In genomic region chr10:79936284-79936910, GRCm38 (mm10) we compare ENCODE assay signal across 8 mouse cellular contexts. TPM values are rescaled to one million over a fixed set of nuclear protein-coding genes. Genes with fewer than 3 reads are reported as not detected.
A peak's percentile ranks its signal among the peaks of the same experiment; 100 is the strongest.
DNase-seq lines count a peak whose midpoint lies in the region; ATAC-seq and TF ChIP-seq lines count a peak whose summit lies in the region.

No protein-coding gene starts in this region.

- H3K4me2 ChIP-seq in intestine, postnatal 0 days (replicated peaks; ENCODE audit: low read depth): peak overlapping the region; percentile 55
- H3K4me2 ChIP-seq in liver, embryonic 14.5 days (ENCODE audit: low read depth): no peak overlapping the region

- peak; percentile 25 for ATAC-seq in intestine, postnatal 0 days
- ATAC-seq in liver, embryonic 14.5 days (ENCODE audit: insufficient read depth): no peak

- no peak for DNase-seq in heart, embryonic 10.5 days (ENCODE audit: low spot score)
- DNase-seq in heart, adult 9 months (ENCODE audit: low spot score in 2 of 2): no peak
- peak; percentile 70 for DNase-seq in adipocyte (ENCODE audit: low spot score)
- DNase-seq in liver, embryonic 14.5 days (ENCODE audit: low read depth in 3 of 3, low spot score in 3 of 3): no peak
- no peak for DNase-seq in spleen, adult 12 weeks (ENCODE audit: low spot score)
- DNase-seq in midbrain, embryonic 10.5 days (ENCODE audit: low spot score): no peak
- no peak for DNase-seq in gastrocnemius, postnatal 14 days

- no peak for TF ChIP-seq CTCF in intestine, postnatal 0 days (IDR thresholded peaks at IDR 0.05; ENCODE audit: low read depth)
- no peak for TF ChIP-seq CTCF in liver, embryonic 14.5 days (IDR thresholded peaks at IDR 0.05; ENCODE audit: low read depth)

- TF ChIP-seq EP300 in liver, embryonic 14.5 days (IDR thresholded peaks at IDR 0.05; ENCODE audit: low read depth): no peak

- H3K27ac ChIP-seq in heart, embryonic 10.5 days: peak overlapping the region; percentile 37; the same call in 1 of the 2 replicates
- H3K27ac ChIP-seq in intestine, postnatal 0 days (ENCODE audit: low read depth, low read length): peak overlapping the region; percentile 89
- H3K27ac ChIP-seq in liver, embryonic 14.5 days: peak overlapping the region; percentile 25
- no peak overlapping the region for H3K27ac ChIP-seq in midbrain, embryonic 10.5 days (replicated peaks)

- no peaks in the 10 kb centered on the region for H3K9me3 ChIP-seq in heart, embryonic 10.5 days
- H3K9me3 ChIP-seq in intestine, postnatal 0 days (ENCODE audit: control insufficient read depth): no peaks in the 10 kb centered on the region
- no peaks in the 10 kb centered on the region for H3K9me3 ChIP-seq in liver, embryonic 14.5 days (ENCODE audit: control insufficient read depth, low read length)
- H3K9me3 ChIP-seq in midbrain, embryonic 10.5 days (replicated peaks): no peaks in the 10 kb centered on the region

- H3K9ac ChIP-seq in intestine, postnatal 0 days (ENCODE audit: low read depth, low read length): no peak overlapping the region
- no peak overlapping the region for H3K9ac ChIP-seq in liver, embryonic 14.5 days (replicated peaks)

- intact Hi-C loops in gastrocnemius, postnatal 14 days (cut with DNase I; ENCODE audit: low total_unique reads): no loop called here

- H3K4me1 ChIP-seq in heart, embryonic 10.5 days: peaks cover 98% of the 10 kb centered on the region
- H3K4me1 ChIP-seq in intestine, postnatal 0 days (replicated peaks; ENCODE audit: control insufficient read depth, insufficient read depth, low read length): peaks cover 26% of the 10 kb centered on the region
- peaks cover 0 to 11% of the 10 kb centered on the region in 2 experiments; a peak in 3 of 4 replicates for H3K4me1 ChIP-seq in liver, embryonic 14.5 days (replicated peaks; ENCODE audit: control insufficient read depth in 2 of 2, insufficient read depth in 2 of 2, low read length in 1 of 2)
- peaks cover 69% of the 10 kb centered on the region for H3K4me1 ChIP-seq in midbrain, embryonic 10.5 days

- H3K4me3 ChIP-seq in heart, embryonic 10.5 days: no peak overlapping the region
- H3K4me3 ChIP-seq in intestine, postnatal 0 days (ENCODE audit: low read depth, low read length): no peak overlapping the region
- no peak overlapping the region for H3K4me3 ChIP-seq in liver, embryonic 14.5 days (ENCODE audit: insufficient read depth in 1 of 2, low read depth in 2 of 2, low read length in 2 of 2)
- no peak overlapping the region for H3K4me3 ChIP-seq in midbrain, embryonic 10.5 days

- no peaks in the 10 kb centered on the region for H3K27me3 ChIP-seq in heart, embryonic 10.5 days (ENCODE audit: insufficient read depth, poor library complexity, severe bottlenecking)
- no peaks in the 10 kb centered on the region for H3K27me3 ChIP-seq in intestine, postnatal 0 days (replicated peaks; ENCODE audit: control insufficient read depth, insufficient read depth, low read length)
- no peaks in the 10 kb centered on the region for H3K27me3 ChIP-seq in liver, embryonic 14.5 days (ENCODE audit: control insufficient read depth, insufficient read depth, low read length)
- H3K27me3 ChIP-seq in midbrain, embryonic 10.5 days (ENCODE audit: low read depth, poor library complexity, severe bottlenecking): peaks cover 20% of the 10 kb centered on the region

- 61% methylated on average over 10 of the region's 10 CpGs for WGBS in heart, embryonic 10.5 days
- WGBS in intestine, postnatal 0 days: 23% methylated on average over 10 of the region's 10 CpGs
- WGBS in liver, embryonic 14.5 days (ENCODE audit: insufficient replicate concordance): 59% methylated on average over 10 of the region's 10 CpGs
- 83% methylated on average over 10 of the region's 10 CpGs for WGBS in midbrain, embryonic 10.5 days

- peaks cover 95% of the 10 kb centered on the region for H3K36me3 ChIP-seq in heart, embryonic 10.5 days
- peaks cover 35% of the 10 kb centered on the region for H3K36me3 ChIP-seq in intestine, postnatal 0 days (ENCODE audit: control insufficient read depth, insufficient read depth)
- no peaks in the 10 kb centered on the region; the same call in 1 of the 2 replicates for H3K36me3 ChIP-seq in liver, embryonic 14.5 days (replicated peaks; ENCODE audit: control insufficient read depth, insufficient read depth, low read depth)
- peaks cover 81% of the 10 kb centered on the region for H3K36me3 ChIP-seq in midbrain, embryonic 10.5 days

RNA-seq across cellular contexts. Expression of gene Arid3a, which starts 9.6 kb away (rescaled TPM):
- polyA plus RNA-seq in heart, embryonic 10.5 days (2016; fragmentation: Nextera tagmentation; extraction: Ambion mirVana): 12.5 and 16.4 TPM in 2 replicates
- 8.7 and 13.2 TPM in 2 replicates for polyA plus RNA-seq in intestine, postnatal 0 days (2015; fragmentation: Nextera tagmentation; extraction: Ambion mirVana)
- 5.5 and 6.4 TPM in 2 replicates for polyA plus RNA-seq in liver, embryonic 14.5 days (2012; rRNA removed)
- polyA plus RNA-seq in liver, embryonic 14.5 days (2014; fragmentation: Nextera tagmentation; extraction: Ambion mirVana): 3.4 and 3.9 TPM in 2 replicates
- 12.5 and 13.4 TPM in 2 replicates for polyA plus RNA-seq in midbrain, embryonic 10.5 days (2016; fragmentation: Nextera tagmentation; extraction: Ambion mirVana)
- 1 to 10 TPM; 2.4 to 2.7 TPM for total RNA-seq in gastrocnemius, postnatal 14 days (2021)

RNA-seq across cellular contexts. Expression of gene R3hdm4, which starts 15.4 kb away (rescaled TPM):
- polyA plus RNA-seq in heart, embryonic 10.5 days (2016; fragmentation: Nextera tagmentation; extraction: Ambion mirVana): 88.7 and 96.0 TPM in 2 replicates
- polyA plus RNA-seq in intestine, postnatal 0 days (2015; fragmentation: Nextera tagmentation; extraction: Ambion mirVana): 62.0 and 62.8 TPM in 2 replicates
- polyA plus RNA-seq in liver, embryonic 14.5 days (2012; rRNA removed): 34.7 and 41.4 TPM in 2 replicates
- polyA plus RNA-seq in liver, embryonic 14.5 days (2014; fragmentation: Nextera tagmentation; extraction: Ambion mirVana): 38.5 and 46.0 TPM in 2 replicates
- 126 and 154 TPM in 2 replicates for polyA plus RNA-seq in midbrain, embryonic 10.5 days (2016; fragmentation: Nextera tagmentation; extraction: Ambion mirVana)
- 100 to 1,000 TPM in 1 of 2 experiments, 10 to 100 TPM in 1; 98.8 to 106 TPM for total RNA-seq in gastrocnemius, postnatal 14 days (2021)

RNA-seq across cellular contexts. Expression of gene Kiss1r, which starts 19.6 kb away (rescaled TPM):
- 0.31 and 0.33 TPM in 2 replicates for polyA plus RNA-seq in heart, embryonic 10.5 days (2016; fragmentation: Nextera tagmentation; extraction: Ambion mirVana)
- 0.21 and 0.47 TPM in 2 replicates for polyA plus RNA-seq in intestine, postnatal 0 days (2015; fragmentation: Nextera tagmentation; extraction: Ambion mirVana)
- 0.17 and 0.30 TPM in 2 replicates for polyA plus RNA-seq in liver, embryonic 14.5 days (2012; rRNA removed)
- polyA plus RNA-seq in liver, embryonic 14.5 days (2014; fragmentation: Nextera tagmentation; extraction: Ambion mirVana): 0.11 TPM in 1 of 2 replicates, not detected in the other
- polyA plus RNA-seq in midbrain, embryonic 10.5 days (2016; fragmentation: Nextera tagmentation; extraction: Ambion mirVana): 1.0 and 1.2 TPM in 2 replicates
- under 1 TPM; 0.27 to 0.44 TPM for total RNA-seq in gastrocnemius, postnatal 14 days (2021)

RNA-seq across cellular contexts. Expression of gene Wdr18, which starts 23.6 kb away (rescaled TPM):
- 127 and 155 TPM in 2 replicates for polyA plus RNA-seq in heart, embryonic 10.5 days (2016; fragmentation: Nextera tagmentation; extraction: Ambion mirVana)
- 41.9 and 44.0 TPM in 2 replicates for polyA plus RNA-seq in intestine, postnatal 0 days (2015; fragmentation: Nextera tagmentation; extraction: Ambion mirVana)
- polyA plus RNA-seq in liver, embryonic 14.5 days (2012; rRNA removed): 22.3 and 24.7 TPM in 2 replicates
- polyA plus RNA-seq in liver, embryonic 14.5 days (2014; fragmentation: Nextera tagmentation; extraction: Ambion mirVana): 58.4 TPM in 2 replicates
- polyA plus RNA-seq in midbrain, embryonic 10.5 days (2016; fragmentation: Nextera tagmentation; extraction: Ambion mirVana): 136 and 155 TPM in 2 replicates
- total RNA-seq in gastrocnemius, postnatal 14 days (2021): 10 to 100 TPM; 18.7 to 23.0 TPM

RNA-seq across cellular contexts. Expression of gene Gm26602, which starts 25.7 kb away (rescaled TPM):
- 1.4 and 4.0 TPM in 2 replicates for polyA plus RNA-seq in heart, embryonic 10.5 days (2016; fragmentation: Nextera tagmentation; extraction: Ambion mirVana)
- polyA plus RNA-seq in intestine, postnatal 0 days (2015; fragmentation: Nextera tagmentation; extraction: Ambion mirVana): 2.9 and 17.9 TPM in 2 replicates
- polyA plus RNA-seq in liver, embryonic 14.5 days (2012; rRNA removed): not detected in 2 replicates
- not detected in 2 replicates for polyA plus RNA-seq in liver, embryonic 14.5 days (2014; fragmentation: Nextera tagmentation; extraction: Ambion mirVana)
- 2.0 and 5.5 TPM in 2 replicates for polyA plus RNA-seq in midbrain, embryonic 10.5 days (2016; fragmentation: Nextera tagmentation; extraction: Ambion mirVana)
- not detected for total RNA-seq in gastrocnemius, postnatal 14 days (2021)
